Mouse (Mus musculus) myocyte (in vitro differentiated cells): ENCODE data around the gene Inpp4b.

Experiments
- CEBPB ChIP-seq: IDR thresholded peaks from 2 replicates; pipeline ENCODE4 v1.6.1; 2011; ENCODE audit warnings: mild to moderate bottlenecking, moderate library complexity; ENCODE audit not compliant: poor library complexity, insufficient read depth, severe bottlenecking
- E2F4 ChIP-seq: IDR thresholded peaks from one replicate; pipeline ENCODE4 v1.6.1; 2011; ENCODE audit warnings: mild to moderate bottlenecking, control low read depth, moderate library complexity; ENCODE audit not compliant: insufficient read depth
- MAX ChIP-seq: IDR thresholded peaks from one replicate; pipeline ENCODE4 v1.6.1; 2011; ENCODE audit warnings: low read depth, mild to moderate bottlenecking, control low read depth
- MYOD1 ChIP-seq, 3 experiments: IDR thresholded peaks; one replicate each; pipeline ENCODE4 v1.6.1; 2011; ENCODE audit warnings: control low read depth in 2 of 3, low read depth in 2 of 3, mild to moderate bottlenecking in 2 of 3, moderate library complexity in 1 of 3; ENCODE audit not compliant: insufficient read length in 2 of 3, control insufficient read depth in 1 of 3
- MYOG ChIP-seq, 3 experiments: IDR thresholded peaks; one replicate each; pipeline ENCODE4 v1.6.1; 2011; ENCODE audit warnings: control low read depth in 2 of 3, low read depth in 2 of 3, mild to moderate bottlenecking in 2 of 3; ENCODE audit not compliant: insufficient read length in 2 of 3, control insufficient read depth in 1 of 3, insufficient read depth in 1 of 3
- POLR2A ChIP-seq: IDR thresholded peaks from one replicate; pipeline ENCODE4 v1.6.1; 2011; ENCODE audit warnings: low read depth, mild to moderate bottlenecking, control low read depth, moderate library complexity; ENCODE audit not compliant: insufficient read length
- POLR2AphosphoS2 ChIP-seq: IDR thresholded peaks from one replicate; pipeline ENCODE4 v1.6.1; 2011; ENCODE audit warnings: low read depth, control low read depth; ENCODE audit not compliant: insufficient read length
- REST ChIP-seq: IDR thresholded peaks from one replicate; pipeline ENCODE4 v1.6.1; 2011; ENCODE audit warnings: mild to moderate bottlenecking, control low read depth, moderate library complexity; ENCODE audit not compliant: insufficient read depth, insufficient read length
- SRF ChIP-seq: IDR thresholded peaks from one replicate; pipeline ENCODE4 v1.6.1; 2011; ENCODE audit warnings: low read depth; ENCODE audit not compliant: control insufficient read depth, insufficient read length
- TCF12 ChIP-seq: IDR thresholded peaks from one replicate; pipeline ENCODE4 v1.6.1; 2011; ENCODE audit warnings: mild to moderate bottlenecking, control low read depth; ENCODE audit not compliant: poor library complexity, insufficient read depth, severe bottlenecking
- TCF3 ChIP-seq: IDR thresholded peaks from one replicate; pipeline ENCODE4 v1.6.1; 2011; ENCODE audit warnings: low read depth, control low read depth; ENCODE audit not compliant: insufficient read length
- USF1 ChIP-seq: IDR thresholded peaks from one replicate; pipeline ENCODE4 v1.6.1; 2011; ENCODE audit warnings: low read depth, mild to moderate bottlenecking, control low read depth, moderate library complexity

GRCm38 (mm10) chr8:81341191-81341590 lies 1.2 kb upstream of the Inpp4b start:
- TF ChIP-seq TCF12 (no peak), USF1 (no peak), MAX (no peak), POLR2A (no peak), E2F4 (no peak), CEBPB (no peak), POLR2AphosphoS2 (no peak), MYOD1 (IDR thresholded peaks at IDR 0.05; ENCODE audit: control insufficient read depth in 1 of 3, insufficient read length in 2 of 3, low read depth in 2 of 3) (no peak), REST (no peak), MYOG (IDR thresholded peaks at IDR 0.05; ENCODE audit: control insufficient read depth in 1 of 3, insufficient read depth in 1 of 3, insufficient read length in 2 of 3, low read depth in 2 of 3) (no peak), SRF (no peak), TCF3 (no peak)
